Mouse (Mus musculus) heart, postnatal 25 days (tissue): ENCODE measurements around the gene Hcn2. TPM values are rescaled to one million over a fixed set of nuclear protein-coding genes. Genes with fewer than 3 reads are reported as not detected.
A peak's percentile ranks its signal among the peaks of the same experiment; 100 is the strongest.

ENCODE experiments used
- DNase-seq: peaks from one replicate; pipeline ENCODE4 v3.0.0; 2022; ENCODE audit warnings: low spot score
- intact Hi-C: fragments of 180-260 bp; cut with DNase I; formaldehyde crosslinking; loops from one replicate; pipeline ENCODE4 v1.15.1; 2025
- total RNA-seq, 2 experiments: library from RNA; stranded (reverse); gene quantifications; 2 replicates each; pipeline ENCODE4 v1.2.3; 2021

Gene Hcn2
- 10 to 100 TPM; 26.0 to 28.5 TPM for total RNA-seq

GRCm38 (mm10) chr10:79716254-79716987 is at the start of gene Hcn2:
TSS of gene Hcn2 (plus strand) at chr10:79716634.
- intact Hi-C loops: no loop called here
- DNase-seq: no peak

- intact Hi-C loops: loop anchor here (1.0 kb wide), 1 partner anchor 73 kb away; no protein-coding TSS in a partner anchor
- no peak for DNase-seq
Measured at GRCm38 (mm10) chr10:79668076-79668475, 48.4 kb upstream of the Hcn2 start.

GRCm38 (mm10) chr10:79668771-79669575 is 47.5 kb upstream of the Hcn2 start, which contains the start of gene Tpgs1:
TSS of gene Tpgs1 (plus strand) at chr10:79669369.
- peak; percentile 80 for DNase-seq
- intact Hi-C loops: loop anchor here (1.0 kb wide), 1 partner anchor 74 kb away; no protein-coding TSS in a partner anchor

GRCm38 (mm10) chr10:79669576-79670057 is 46.8 kb upstream of the Hcn2 start:
- DNase-seq: peak; percentile 36
- intact Hi-C loops: no loop called here

- intact Hi-C loops: no loop called here
- no peak for DNase-seq
Measured at GRCm38 (mm10) chr10:79670071-79670888, 46.2 kb upstream of the Hcn2 start.

GRCm38 (mm10) chr10:79671396-79672087 is 44.9 kb upstream of the Hcn2 start:
- DNase-seq: no peak
- intact Hi-C loops: no loop called here

GRCm38 (mm10) chr10:79672088-79672455 is 44.4 kb upstream of the Hcn2 start:
- intact Hi-C loops: no loop called here
- DNase-seq: no peak

GRCm38 (mm10) chr10:79673054-79673453 is 43.4 kb upstream of the Hcn2 start:
- DNase-seq: no peak
- intact Hi-C loops: no loop called here

GRCm38 (mm10) chr10:79675346-79676035 is 40.9 kb upstream of the Hcn2 start:
- intact Hi-C loops: no loop called here
- DNase-seq: no peak

- no peak for DNase-seq
- intact Hi-C loops: no loop called here
Measured at GRCm38 (mm10) chr10:79680606-79681495, 35.6 kb upstream of the Hcn2 start.

GRCm38 (mm10) chr10:79681591-79682245 is 34.7 kb upstream of the Hcn2 start, which contains the start of gene Cdc34:
TSS of gene Cdc34 (plus strand) at chr10:79682195.
- peak; percentile 100 for DNase-seq
- intact Hi-C loops: no loop called here

GRCm38 (mm10) chr10:79682551-79682915 is 33.9 kb upstream of the Hcn2 start:
- DNase-seq: no peak
- intact Hi-C loops: no loop called here

- intact Hi-C loops: no loop called here
- peak; percentile 44 for DNase-seq
Measured at GRCm38 (mm10) chr10:79682916-79683582, 33.4 kb upstream of the Hcn2 start.

GRCm38 (mm10) chr10:79683726-79684640 is 32.5 kb upstream of the Hcn2 start:
- intact Hi-C loops: no loop called here
- DNase-seq: peak; percentile 36

- intact Hi-C loops: no loop called here
- no peak for DNase-seq
Measured at GRCm38 (mm10) chr10:79684770-79685600, 31.4 kb upstream of the Hcn2 start.
